Mouse (Mus musculus) brown adipose tissue, adult 24 weeks (tissue): Measurements from ENCODE around the gene Shisa8. TPM values are rescaled to one million over a fixed set of nuclear protein-coding genes. Genes with fewer than 3 reads are reported as not detected.
A peak's percentile ranks its signal among the peaks of the same experiment; 100 is the strongest.

ENCODE experiments used
- H3K27ac ChIP-seq: fragments of 200-500 bp; replicated peaks from 2 replicates; pipeline ENCODE4 v1.5.1; 2012; ENCODE audit warnings: low read depth, mild to moderate bottlenecking, low read length
- H3K4me1 ChIP-seq: fragments of 200-500 bp; 2 replicates; pipeline ENCODE4 v1.6.1; 2012; ENCODE audit warnings: low read length, mixed read lengths; ENCODE audit not compliant: control insufficient read depth, insufficient read depth, insufficient read length
- H3K4me3 ChIP-seq: fragments of 200-500 bp; 2 replicates; pipeline ENCODE4 v1.5.1; 2012; ENCODE audit warnings: low read depth, mild to moderate bottlenecking, low read length, moderate library complexity; ENCODE audit not compliant: insufficient read depth
- polyA plus RNA-seq: library from polyadenylated mRNA; stranded (reverse); fragments of >200 nt; gene quantifications from 2 replicates; pipeline ENCODE4 v1.2.4, GENCODE M21; 2012; ENCODE audit not compliant: missing spikeins, insufficient read depth, insufficient read length

The Shisa8 gene
- polyA plus RNA-seq, 1 experiment: not detected

- H3K4me3 ChIP-seq: no peak overlapping the region
- H3K4me1 ChIP-seq: no peaks in the 10 kb centered on the region
- H3K27ac ChIP-seq: no peak overlapping the region
Measured at GRCm38 (mm10) chr15:82182311-82182710, 30.3 kb downstream of the Shisa8 start.

DNA sequence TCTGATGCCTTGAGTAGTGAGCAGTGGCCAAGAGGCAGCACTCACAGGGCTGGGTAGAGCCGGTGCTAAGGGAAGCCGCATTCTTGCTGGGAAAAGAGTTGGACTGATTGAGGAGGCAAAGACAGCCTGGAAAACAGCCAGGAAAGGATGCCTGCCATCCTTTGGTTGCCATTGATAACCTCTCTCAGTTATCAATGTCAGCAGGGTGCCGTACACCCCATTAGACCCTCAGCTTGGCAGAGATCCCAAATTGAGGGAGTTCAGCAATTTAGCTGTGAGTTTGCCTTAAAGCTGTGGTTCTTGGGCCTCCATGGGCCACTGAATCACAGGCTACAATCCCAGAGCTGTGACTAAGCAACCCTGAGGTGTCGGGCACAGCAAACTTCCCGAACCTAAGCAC lies 31.5 kb downstream of the Shisa8 start:
- H3K4me1 ChIP-seq: no peaks in the 10 kb centered on the region
- no peak overlapping the region for H3K4me3 ChIP-seq
- H3K27ac ChIP-seq: no peak overlapping the region

- H3K27ac ChIP-seq: no peak overlapping the region
- no peaks in the 10 kb centered on the region for H3K4me1 ChIP-seq
- no peak overlapping the region for H3K4me3 ChIP-seq
Measured at GRCm38 (mm10) chr15:82177743-82178290, 34.8 kb downstream of the Shisa8 start.

DNA sequence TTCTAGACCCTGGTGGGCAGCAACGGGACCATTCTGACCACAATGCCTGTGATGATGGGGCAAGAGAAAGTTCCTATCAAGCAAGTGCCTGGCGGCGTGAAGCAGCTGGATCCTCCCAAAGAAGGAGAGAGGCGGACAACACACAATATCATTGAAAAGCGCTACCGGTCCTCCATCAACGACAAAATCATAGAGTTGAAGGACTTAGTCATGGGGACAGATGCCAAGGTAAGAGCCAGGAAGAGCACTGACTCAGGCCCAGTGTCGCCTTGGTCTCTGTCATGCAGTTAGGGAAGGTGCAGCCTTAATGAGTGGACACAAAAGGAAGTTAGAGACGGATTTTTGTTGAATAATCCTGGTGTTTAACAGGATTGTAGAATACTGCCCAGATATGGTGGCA lies 37.5 kb downstream of the Shisa8 start:
- no peak overlapping the region for H3K27ac ChIP-seq
- H3K4me3 ChIP-seq: no peak overlapping the region
- no peaks in the 10 kb centered on the region for H3K4me1 ChIP-seq

GRCm38 (mm10) chr15:82172648-82173047 lies 40.0 kb downstream of the Shisa8 start:
- H3K4me3 ChIP-seq: no peak overlapping the region
- H3K4me1 ChIP-seq: no peaks in the 10 kb centered on the region
- H3K27ac ChIP-seq: no peak overlapping the region

DNA sequence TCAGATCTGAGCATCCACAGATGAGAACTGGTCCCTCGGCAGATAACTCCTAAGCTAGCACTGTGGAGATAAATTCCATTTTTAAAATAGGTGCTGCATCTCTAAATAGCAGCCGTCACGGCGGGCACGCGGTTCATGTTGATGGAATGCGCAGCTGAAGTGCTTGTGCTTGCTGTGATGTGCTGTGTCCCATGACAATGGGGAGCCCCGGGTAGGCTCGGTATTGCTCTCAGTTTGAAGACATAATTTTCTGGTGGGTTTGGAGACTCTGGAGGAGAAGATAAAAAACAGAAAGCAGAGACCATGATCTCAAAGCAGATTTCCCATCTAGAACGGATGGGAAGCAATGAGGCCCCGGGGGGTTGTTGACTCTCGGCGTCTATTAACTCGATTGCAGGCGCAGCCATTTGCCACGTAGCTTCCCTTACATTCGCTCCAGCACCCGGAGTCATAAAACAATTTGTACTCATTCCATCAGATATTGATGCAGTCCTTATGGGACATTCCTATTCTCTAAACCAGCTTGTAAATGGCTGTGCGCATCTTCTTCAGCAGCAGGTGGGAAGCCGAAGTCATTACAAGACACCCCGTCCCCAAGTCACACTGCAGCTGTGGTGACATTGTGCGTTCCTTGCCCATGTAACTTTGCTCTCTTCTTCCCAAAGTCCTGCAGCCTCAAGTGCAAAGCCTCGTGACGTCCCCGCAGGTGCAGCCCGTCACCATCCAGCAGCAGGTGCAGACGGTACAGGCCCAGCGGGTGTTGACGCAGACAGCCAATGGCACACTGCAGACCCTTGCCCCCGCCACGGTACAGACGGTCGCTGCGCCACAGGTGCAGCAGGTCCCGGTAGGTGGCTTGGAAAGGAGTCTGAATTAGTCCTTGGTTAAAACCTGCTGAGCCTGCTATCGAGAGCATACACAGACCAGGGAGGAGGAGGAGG lies 41.9 kb downstream of the Shisa8 start:
- no peak overlapping the region for H3K27ac ChIP-seq
- no peak overlapping the region for H3K4me3 ChIP-seq
- peaks cover 3% of the 10 kb centered on the region for H3K4me1 ChIP-seq

DNA sequence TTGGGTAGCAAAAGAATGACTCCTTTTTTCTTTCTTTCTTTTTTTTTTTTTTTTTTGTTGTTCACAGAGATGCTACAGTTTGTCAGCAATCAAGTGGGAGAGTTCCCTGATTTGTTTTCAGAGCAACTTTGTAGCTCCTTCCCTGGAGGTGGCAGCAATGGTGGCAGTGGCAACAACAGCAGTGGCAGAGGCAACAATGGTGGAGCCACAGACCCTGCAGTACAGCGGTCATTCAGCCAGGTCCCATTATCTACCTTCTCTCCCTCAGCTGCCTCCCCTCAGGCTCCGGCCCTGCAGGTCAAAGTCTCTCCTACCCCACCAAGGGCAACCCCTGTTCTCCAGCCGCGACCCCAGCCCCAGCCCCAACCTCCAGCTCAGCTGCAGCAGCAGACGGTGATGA lies 42.9 kb downstream of the Shisa8 start:
- peaks cover 3% of the 10 kb centered on the region for H3K4me1 ChIP-seq
- H3K27ac ChIP-seq: no peak overlapping the region
- no peak overlapping the region for H3K4me3 ChIP-seq

DNA sequence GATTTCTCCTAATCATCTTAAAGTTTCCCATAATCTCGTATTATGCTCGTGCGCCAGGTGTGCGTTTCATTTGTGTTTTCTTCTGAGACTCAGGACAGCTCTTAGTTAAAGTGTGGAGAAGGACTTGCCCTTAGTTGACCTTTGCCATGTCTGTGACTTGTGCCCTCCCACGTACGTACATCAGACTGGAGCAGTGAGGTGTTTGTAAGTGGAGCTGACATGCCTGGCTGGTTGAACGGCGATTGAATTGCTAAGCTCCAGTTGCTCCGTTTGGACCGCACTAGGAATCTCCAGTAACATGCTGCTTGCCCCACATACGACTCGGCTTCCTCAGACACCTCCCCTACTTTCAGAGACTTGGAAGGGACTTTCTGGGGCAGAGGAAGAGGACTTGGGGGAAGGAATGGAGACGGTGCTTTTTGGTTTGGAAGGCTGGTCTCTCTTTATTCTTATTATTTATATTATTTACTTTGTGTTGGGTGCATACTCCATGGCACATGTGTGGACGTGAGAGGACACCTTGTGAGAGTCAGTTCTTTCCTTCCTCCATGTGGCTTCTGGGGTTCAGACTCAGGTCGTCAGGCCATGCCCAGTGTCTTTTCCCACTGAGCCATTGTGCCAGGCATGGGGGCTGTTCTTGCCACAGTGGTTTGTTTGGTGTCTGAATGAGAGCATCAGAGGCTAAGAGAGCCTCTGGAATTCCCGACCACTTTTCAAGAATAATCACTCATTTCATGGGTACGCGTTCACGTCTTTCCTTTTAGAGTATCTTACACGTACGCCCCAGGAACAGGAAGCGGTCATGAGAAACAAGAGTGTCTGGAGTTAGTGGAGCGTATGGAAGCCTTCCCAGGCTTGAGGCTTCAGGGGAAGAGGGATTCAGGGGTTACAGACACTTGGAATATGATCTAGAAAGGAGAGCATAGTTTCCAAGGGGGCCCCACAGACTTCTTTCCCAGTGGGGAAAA lies 45.1 kb downstream of the Shisa8 start:
- H3K4me1 ChIP-seq: peaks cover 3% of the 10 kb centered on the region
- H3K27ac ChIP-seq: no peak overlapping the region
- no peak overlapping the region for H3K4me3 ChIP-seq

GRCm38 (mm10) chr15:82166240-82167100 lies 46.1 kb downstream of the Shisa8 start:
- 0 out of 2 replicates have a peak overlapping the region, but pooled peaks have one; percentile 22 for H3K27ac ChIP-seq
- H3K4me3 ChIP-seq: no peak overlapping the region
- H3K4me1 ChIP-seq: peaks cover 3% of the 10 kb centered on the region

GRCm38 (mm10) chr15:82165332-82166239 lies 47.0 kb downstream of the Shisa8 start:
- Histone ChIP-seq H3K27ac (no peak overlapping the region), H3K4me1 (peaks cover 10% of the 10 kb centered on the region), H3K4me3 (no peak overlapping the region)

GRCm38 (mm10) chr15:82164496-82164895 lies 48.1 kb downstream of the Shisa8 start:
- Histone ChIP-seq H3K4me1 (peaks cover 14% of the 10 kb centered on the region), H3K27ac (no peak overlapping the region), H3K4me3 (no peak overlapping the region)

GRCm38 (mm10) chr15:82164061-82164399 lies 48.6 kb downstream of the Shisa8 start:
- Histone ChIP-seq H3K27ac (no peak overlapping the region), H3K4me3 (no peak overlapping the region), H3K4me1 (peaks cover 14% of the 10 kb centered on the region)

GRCm38 (mm10) chr15:82163356-82164060 lies 49.1 kb downstream of the Shisa8 start:
- H3K4me1 ChIP-seq: peaks cover 14% of the 10 kb centered on the region
- H3K27ac ChIP-seq: no peak overlapping the region
- no peak overlapping the region for H3K4me3 ChIP-seq
